Mouse (Mus musculus): Measurements from ENCODE around the gene Slc25a47. TPM values are rescaled to one million over a fixed set of nuclear protein-coding genes. Genes with fewer than 3 reads are reported as not detected.

Slc25a47 gene
- polyA plus RNA-seq, 1 experiment from 2014 or later, result 9.5 TPM

GRCm38 (mm10) chr12:108849488-108850022, 13.7 kb downstream of the Slc25a47 start:
- H3K9me3 ChIP-seq (ENCODE audit: control insufficient read depth, low read length), result no peaks in the 10 kb centered on the region
- H3K4me2 ChIP-seq (ENCODE audit: low read depth, low read length), result no peak overlapping the region
- no peak overlapping the region for H3K27ac ChIP-seq (ENCODE audit: low read length)
- H3K4me3 ChIP-seq (ENCODE audit: low read length), result no peak overlapping the region
- H3K9ac ChIP-seq (ENCODE audit: low read length), result no peak overlapping the region
- no peak for ATAC-seq (ENCODE audit: low read depth)
- 58% methylated on average over 4 of the region's 4 CpGs for WGBS
- no peaks in the 10 kb centered on the region for H3K27me3 ChIP-seq (ENCODE audit: control insufficient read depth, insufficient read depth, low read depth, low read length)
- H3K4me1 ChIP-seq (replicated peaks; ENCODE audit: control insufficient read depth, insufficient read depth, low read length), result 0 out of 2 replicates have a peak, but pooled peaks cover 7% of the 10 kb centered on the region
- H3K36me3 ChIP-seq (ENCODE audit: control insufficient read depth, insufficient read depth, low read length), result peaks cover 9% of the 10 kb centered on the region

GRCm38 (mm10) chr12:108850129-108850528, 14.3 kb downstream of the Slc25a47 start:
- WGBS, result 38% methylated on average over 8 of the region's 8 CpGs
- no peaks in the 10 kb centered on the region for H3K27me3 ChIP-seq (ENCODE audit: control insufficient read depth, insufficient read depth, low read depth, low read length)
- no peak overlapping the region for H3K4me2 ChIP-seq (ENCODE audit: low read depth, low read length)
- H3K4me1 ChIP-seq (replicated peaks; ENCODE audit: control insufficient read depth, insufficient read depth, low read length), result 0 out of 2 replicates have a peak, but pooled peaks cover 7% of the 10 kb centered on the region
- H3K4me3 ChIP-seq (ENCODE audit: low read length), result no peak overlapping the region
- no peak overlapping the region for H3K9ac ChIP-seq (ENCODE audit: low read length)
- H3K27ac ChIP-seq (ENCODE audit: low read length), result no peak overlapping the region
- peak; percentile 49 for ATAC-seq (ENCODE audit: low read depth)
- H3K9me3 ChIP-seq (ENCODE audit: control insufficient read depth, low read length), result no peaks in the 10 kb centered on the region
- H3K36me3 ChIP-seq (ENCODE audit: control insufficient read depth, insufficient read depth, low read length), result peaks cover 4% of the 10 kb centered on the region

- no peaks in the 10 kb centered on the region for H3K36me3 ChIP-seq (ENCODE audit: control insufficient read depth, insufficient read depth, low read length)
- no peaks in the 10 kb centered on the region for H3K9me3 ChIP-seq (ENCODE audit: control insufficient read depth, low read length)
- no peak overlapping the region for H3K4me2 ChIP-seq (ENCODE audit: low read depth, low read length)
- H3K27me3 ChIP-seq (ENCODE audit: control insufficient read depth, insufficient read depth, low read depth, low read length), result no peaks in the 10 kb centered on the region
- no peak for ATAC-seq (ENCODE audit: low read depth)
- 75% methylated on average over 8 of the region's 8 CpGs for WGBS
- H3K4me3 ChIP-seq (ENCODE audit: low read length), result no peak overlapping the region
- no peak overlapping the region for H3K27ac ChIP-seq (ENCODE audit: low read length)
- H3K9ac ChIP-seq (ENCODE audit: low read length), result no peak overlapping the region
- H3K4me1 ChIP-seq (replicated peaks; ENCODE audit: control insufficient read depth, insufficient read depth, low read length), result 0 out of 2 replicates have a peak, but pooled peaks cover 7% of the 10 kb centered on the region
These were observed 15.0 kb downstream of the Slc25a47 start for GRCm38 (mm10) chr12:108850886-108851285.

GRCm38 (mm10) chr12:108852822-108853221, 17.0 kb downstream of the Slc25a47 start:
- Histone ChIP-seq H3K4me1 (replicated peaks; ENCODE audit: control insufficient read depth, insufficient read depth, low read length) (peaks cover 9% of the 10 kb centered on the region), H3K4me2 (ENCODE audit: low read depth, low read length) (no peak overlapping the region), H3K9me3 (ENCODE audit: control insufficient read depth, low read length) (no peaks in the 10 kb centered on the region), H3K27ac (ENCODE audit: low read length) (no peak overlapping the region), H3K27me3 (ENCODE audit: control insufficient read depth, insufficient read depth, low read depth, low read length) (no peaks in the 10 kb centered on the region), H3K36me3 (ENCODE audit: control insufficient read depth, insufficient read depth, low read length) (no peaks in the 10 kb centered on the region), H3K4me3 (ENCODE audit: low read length) (no peak overlapping the region), H3K9ac (ENCODE audit: low read length) (no peak overlapping the region)
- 87% methylated on average over 8 of the region's 8 CpGs for WGBS
- no peak for ATAC-seq (ENCODE audit: low read depth)

- Histone ChIP-seq H3K4me1 (replicated peaks; ENCODE audit: control insufficient read depth, insufficient read depth, low read length) (peaks cover 13% of the 10 kb centered on the region), H3K9me3 (ENCODE audit: control insufficient read depth, low read length) (no peaks in the 10 kb centered on the region), H3K9ac (ENCODE audit: low read length) (no peak overlapping the region), H3K27ac (ENCODE audit: low read length) (no peak overlapping the region), H3K4me3 (ENCODE audit: low read length) (no peak overlapping the region), H3K4me2 (ENCODE audit: low read depth, low read length) (no peak overlapping the region), H3K36me3 (ENCODE audit: control insufficient read depth, insufficient read depth, low read length) (no peaks in the 10 kb centered on the region), H3K27me3 (ENCODE audit: control insufficient read depth, insufficient read depth, low read depth, low read length) (no peaks in the 10 kb centered on the region)
- no peak for ATAC-seq (ENCODE audit: low read depth)
- WGBS, result 87% methylated on average over 10 of the region's 10 CpGs
These were observed 19.2 kb downstream of the Slc25a47 start for GRCm38 (mm10) chr12:108855081-108855480.

GRCm38 (mm10) chr12:108856186-108856585, 20.3 kb downstream of the Slc25a47 start:
- Histone ChIP-seq H3K9me3 (ENCODE audit: control insufficient read depth, low read length) (no peaks in the 10 kb centered on the region), H3K4me3 (ENCODE audit: low read length) (no peak overlapping the region), H3K36me3 (ENCODE audit: control insufficient read depth, insufficient read depth, low read length) (peaks cover 3% of the 10 kb centered on the region; the same call in 1 of the 2 replicates), H3K27me3 (ENCODE audit: control insufficient read depth, insufficient read depth, low read depth, low read length) (no peaks in the 10 kb centered on the region), H3K27ac (ENCODE audit: low read length) (no peak overlapping the region), H3K9ac (ENCODE audit: low read length) (no peak overlapping the region), H3K4me2 (ENCODE audit: low read depth, low read length) (no peak overlapping the region), H3K4me1 (replicated peaks; ENCODE audit: control insufficient read depth, insufficient read depth, low read length) (peaks cover 9% of the 10 kb centered on the region)
- ATAC-seq (ENCODE audit: low read depth), result no peak
- 82% methylated on average over 8 of the region's 8 CpGs for WGBS

GRCm38 (mm10) chr12:108857109-108857508, 21.3 kb downstream of the Slc25a47 start:
- H3K9ac ChIP-seq (ENCODE audit: low read length), result no peak overlapping the region
- H3K4me1 ChIP-seq (replicated peaks; ENCODE audit: control insufficient read depth, insufficient read depth, low read length), result peaks cover 9% of the 10 kb centered on the region
- WGBS, result 79% methylated on average over 7 of the region's 7 CpGs
- peaks cover 7% of the 10 kb centered on the region; the same call in 1 of the 2 replicates for H3K36me3 ChIP-seq (ENCODE audit: control insufficient read depth, insufficient read depth, low read length)
- H3K27ac ChIP-seq (ENCODE audit: low read length), result no peak overlapping the region; the same call in 1 of the 2 replicates
- no peak overlapping the region for H3K4me2 ChIP-seq (ENCODE audit: low read depth, low read length)
- no peaks in the 10 kb centered on the region for H3K9me3 ChIP-seq (ENCODE audit: control insufficient read depth, low read length)
- no peaks in the 10 kb centered on the region for H3K27me3 ChIP-seq (ENCODE audit: control insufficient read depth, insufficient read depth, low read depth, low read length)
- no peak for ATAC-seq (ENCODE audit: low read depth)
- H3K4me3 ChIP-seq (ENCODE audit: low read length), result no peak overlapping the region

- peak; percentile 90 for ATAC-seq (ENCODE audit: low read depth)
- Histone ChIP-seq H3K4me2 (ENCODE audit: low read depth, low read length) (no peak overlapping the region; the same call in 1 of the 2 replicates), H3K9ac (ENCODE audit: low read length) (peak overlapping the region; percentile 11; the same call in 1 of the 2 replicates)
These were observed 21.8 kb downstream of the Slc25a47 start for GRCm38 (mm10) chr12:108857589-108858184.

GRCm38 (mm10) chr12:108858486-108858885, 22.6 kb downstream of the Slc25a47 start:
- H3K4me3 ChIP-seq (ENCODE audit: low read length), result no peak overlapping the region
- H3K4me1 ChIP-seq (replicated peaks; ENCODE audit: control insufficient read depth, insufficient read depth, low read length), result peaks cover 9% of the 10 kb centered on the region
- H3K36me3 ChIP-seq (ENCODE audit: control insufficient read depth, insufficient read depth, low read length), result peaks cover 10% of the 10 kb centered on the region
- no peak overlapping the region; the same call in 1 of the 2 replicates for H3K9ac ChIP-seq (ENCODE audit: low read length)
- ATAC-seq (ENCODE audit: low read depth), result no peak
- WGBS, result 78% methylated on average over 5 of the region's 5 CpGs
- H3K9me3 ChIP-seq (ENCODE audit: control insufficient read depth, low read length), result no peaks in the 10 kb centered on the region
- H3K27me3 ChIP-seq (ENCODE audit: control insufficient read depth, insufficient read depth, low read depth, low read length), result no peaks in the 10 kb centered on the region
- H3K4me2 ChIP-seq (ENCODE audit: low read depth, low read length), result no peak overlapping the region
- peak overlapping the region; percentile 58 for H3K27ac ChIP-seq (ENCODE audit: low read length)

More at GRCm38 (mm10) chr12:108857589-108858184, 21.8 kb downstream of the Slc25a47 start:
- peak overlapping the region; percentile 58 for H3K27ac ChIP-seq (ENCODE audit: low read length)
- H3K4me3 ChIP-seq (ENCODE audit: low read length), result no peak overlapping the region
- 49% methylated on average over 7 of the region's 7 CpGs for WGBS
- H3K9me3 ChIP-seq (ENCODE audit: control insufficient read depth, low read length), result no peaks in the 10 kb centered on the region
- peaks cover 9% of the 10 kb centered on the region for H3K4me1 ChIP-seq (replicated peaks; ENCODE audit: control insufficient read depth, insufficient read depth, low read length)
- peaks cover 10% of the 10 kb centered on the region for H3K36me3 ChIP-seq (ENCODE audit: control insufficient read depth, insufficient read depth, low read length)
- no peaks in the 10 kb centered on the region for H3K27me3 ChIP-seq (ENCODE audit: control insufficient read depth, insufficient read depth, low read depth, low read length)

All from lung, embryonic 16.5 days (tissue).